Mouse (Mus musculus) macrophage (primary cell): ENCODE measurements around the gene Aph1b. TPM values are rescaled to one million over a fixed set of nuclear protein-coding genes. Genes with fewer than 3 reads are reported as not detected.
"Not testable (repeated sequence)": the region's sequence is repeated elsewhere in the genome, so short reads cannot be mapped to it uniquely, and the experiment has no call there.

ENCODE experiments used
- H3K27ac ChIP-seq: fragments of 350-480 bp; formaldehyde crosslinking; 2 replicates; pipeline ENCODE4 v1.9.0; 2021
- H3K36me3 ChIP-seq: fragments of 350-480 bp; formaldehyde crosslinking; 2 replicates; pipeline ENCODE4 v1.9.0; 2021; ENCODE audit errors: inconsistent target
- H3K4me3 ChIP-seq: fragments of 350-480 bp; formaldehyde crosslinking; 2 replicates; pipeline ENCODE4 v1.9.0; 2021; ENCODE audit errors: inconsistent target
- H3K79me2 ChIP-seq: fragments of 350-480 bp; formaldehyde crosslinking; 2 replicates; pipeline ENCODE4 v1.9.0; 2021; ENCODE audit errors: inconsistent target
- WGBS: methylation state at CpG from one replicate; pipeline ENCODE4 v1.1.7; 2026; ENCODE audit warnings: inconsistent platforms; ENCODE audit not compliant: missing documents; 5-methylcytosine and 5-hydroxymethylcytosine counted together
- polyA plus RNA-seq: library from polyadenylated mRNA; stranded (reverse); fragments of 250-400 nt; gene quantifications from 3 replicates; pipeline ENCODE4 v1.2.4, GENCODE M21; 2018; ENCODE audit warnings: inconsistent platforms

The Aph1b gene
- polyA plus RNA-seq, 1 experiment from 2014 or later, result 4.3 TPM

GRCm38 (mm10) chr9:66787821-66788220 is 7.5 kb downstream of the Aph1b start:
- Histone ChIP-seq H3K79me2 (no peaks in the 10 kb centered on the region), H3K36me3 (no peaks in the 10 kb centered on the region), H3K27ac (no peak overlapping the region), H3K4me3 (no peak overlapping the region)
- 32% methylated on average over 2 of the region's 2 CpGs for WGBS

GRCm38 (mm10) chr9:66784552-66784951 is 10.7 kb downstream of the Aph1b start:
- H3K79me2 ChIP-seq, H3K36me3 ChIP-seq, H3K27ac ChIP-seq, H3K4me3 ChIP-seq: not testable (repeated sequence)
- WGBS, result no CpG with 5 or more reads among the region's 3 CpGs

- Histone ChIP-seq H3K4me3 (no peak overlapping the region), H3K79me2 (no peaks in the 10 kb centered on the region), H3K36me3 (no peaks in the 10 kb centered on the region)
Observed at GRCm38 (mm10) chr9:66770701-66771100, 24.6 kb downstream of the Aph1b start.

GRCm38 (mm10) chr9:66769275-66769674 is 26.0 kb downstream of the Aph1b start:
- Histone ChIP-seq H3K36me3 (no peaks in the 10 kb centered on the region), H3K79me2 (no peaks in the 10 kb centered on the region), H3K4me3 (no peak overlapping the region), H3K27ac (no peak overlapping the region)
- 83% methylated on average over 3 of the region's 3 CpGs for WGBS

More at GRCm38 (mm10) chr9:66770701-66771100, 24.6 kb downstream of the Aph1b start:
- no peak overlapping the region for H3K27ac ChIP-seq

- H3K36me3 ChIP-seq, result no peaks in the 10 kb centered on the region
Observed at GRCm38 (mm10) chr9:66768721-66769120, 26.6 kb downstream of the Aph1b start.

GRCm38 (mm10) chr9:66760991-66761390 is 34.3 kb downstream of the Aph1b start:
- H3K27ac ChIP-seq, result no peak overlapping the region
- no peak overlapping the region for H3K4me3 ChIP-seq
- H3K36me3 ChIP-seq, result no peaks in the 10 kb centered on the region
- 77% methylated on average over 1 of the region's 1 CpGs for WGBS
- H3K79me2 ChIP-seq, result no peaks in the 10 kb centered on the region

More at GRCm38 (mm10) chr9:66768721-66769120, 26.6 kb downstream of the Aph1b start:
- no peak overlapping the region for H3K27ac ChIP-seq
- H3K4me3 ChIP-seq, result no peak overlapping the region
- no peaks in the 10 kb centered on the region for H3K79me2 ChIP-seq
- WGBS, result 77% methylated on average over 1 of the region's 1 CpGs

- no peak overlapping the region for H3K27ac ChIP-seq
- 98% methylated on average over 5 of the region's 6 CpGs for WGBS
- H3K79me2 ChIP-seq, result no peaks in the 10 kb centered on the region
- no peak overlapping the region for H3K4me3 ChIP-seq
- no peaks in the 10 kb centered on the region for H3K36me3 ChIP-seq
Observed at GRCm38 (mm10) chr9:66752849-66753248, 42.4 kb downstream of the Aph1b start.

GRCm38 (mm10) chr9:66748390-66748789 is 46.9 kb downstream of the Aph1b start:
- 92% methylated on average over 15 of the region's 15 CpGs for WGBS
- Histone ChIP-seq H3K27ac (no peak overlapping the region), H3K36me3 (no peaks in the 10 kb centered on the region), H3K4me3 (no peak overlapping the region), H3K79me2 (no peaks in the 10 kb centered on the region)

- Histone ChIP-seq H3K79me2 (no peaks in the 10 kb centered on the region), H3K27ac (no peak overlapping the region), H3K4me3 (no peak overlapping the region), H3K36me3 (no peaks in the 10 kb centered on the region)
- 95% methylated on average over 2 of the region's 2 CpGs for WGBS
Observed at GRCm38 (mm10) chr9:66744531-66744930, 50.8 kb downstream of the Aph1b start.

GRCm38 (mm10) chr9:66739516-66739915 is 55.8 kb downstream of the Aph1b start:
- WGBS, result 82% methylated on average over 7 of the region's 7 CpGs
- Histone ChIP-seq H3K79me2 (no peaks in the 10 kb centered on the region), H3K4me3 (no peak overlapping the region), H3K36me3 (no peaks in the 10 kb centered on the region), H3K27ac (no peak overlapping the region)

GRCm38 (mm10) chr9:66736551-66736950 is 58.7 kb downstream of the Aph1b start:
- WGBS, result 94% methylated on average over 2 of the region's 2 CpGs
- H3K79me2 ChIP-seq, result no peaks in the 10 kb centered on the region
- no peak overlapping the region for H3K27ac ChIP-seq
- H3K36me3 ChIP-seq, result no peaks in the 10 kb centered on the region
- H3K4me3 ChIP-seq, result no peak overlapping the region

- no peaks in the 10 kb centered on the region for H3K36me3 ChIP-seq
- no peaks in the 10 kb centered on the region for H3K79me2 ChIP-seq
- no peak overlapping the region for H3K4me3 ChIP-seq
- no peak overlapping the region for H3K27ac ChIP-seq
- WGBS, result 97% methylated on average over 3 of the region's 3 CpGs
Observed at GRCm38 (mm10) chr9:66736016-66736415, 59.3 kb downstream of the Aph1b start.

- H3K79me2 ChIP-seq, result no peaks in the 10 kb centered on the region
- no peak overlapping the region for H3K27ac ChIP-seq
- no peaks in the 10 kb centered on the region for H3K36me3 ChIP-seq
- H3K4me3 ChIP-seq, result no peak overlapping the region
- 89% methylated on average over 2 of the region's 2 CpGs for whole genome bisulfite sequencing
Observed at GRCm38 (mm10) chr9:66735122-66735521, 60.2 kb downstream of the Aph1b start.

GRCm38 (mm10) chr9:66734568-66734967 is 60.7 kb downstream of the Aph1b start:
- no peaks in the 10 kb centered on the region for H3K79me2 ChIP-seq
- no peaks in the 10 kb centered on the region for H3K36me3 ChIP-seq
- 83% methylated on average over 6 of the region's 6 CpGs for whole genome bisulfite sequencing
- H3K4me3 ChIP-seq, result no peak overlapping the region
- no peak overlapping the region for H3K27ac ChIP-seq

GRCm38 (mm10) chr9:66732791-66733691 is 62.2 kb downstream of the Aph1b start:
- Histone ChIP-seq H3K4me3 (no peak overlapping the region), H3K36me3 (no peaks in the 10 kb centered on the region), H3K27ac (no peak overlapping the region), H3K79me2 (no peaks in the 10 kb centered on the region)
- 80% methylated on average over 15 of the region's 15 CpGs for WGBS
